Mouse (Mus musculus) kidney, adult 2 months (tissue): ENCODE measurements around the gene Eef1akmt1. TPM values are rescaled to one million over a fixed set of nuclear protein-coding genes. Genes with fewer than 3 reads are reported as not detected.
A peak's percentile ranks its signal among the peaks of the same experiment; 100 is the strongest.

Experiments
- DNase-seq: peaks from one replicate; pipeline ENCODE4 v3.0.0; 2021
- H3K27ac ChIP-seq: fragments of 200-500 bp; 2 replicates; pipeline ENCODE4 v1.5.1; 2012; ENCODE audit warnings: low read depth, low read length, control low read depth, inconsistent platforms; ENCODE audit not compliant: insufficient read depth
- H3K27me3 ChIP-seq: fragments of 200-500 bp; replicated peaks from 2 replicates; pipeline ENCODE4 v1.6.1; 2012; ENCODE audit warnings: mild to moderate bottlenecking, moderate library complexity, low read length, inconsistent platforms; ENCODE audit not compliant: control insufficient read depth, insufficient read depth
- H3K36me3 ChIP-seq: fragments of 200-500 bp; 2 replicates; pipeline ENCODE4 v1.6.1; 2012; ENCODE audit warnings: mild to moderate bottlenecking, moderate library complexity, low read length, inconsistent platforms; ENCODE audit not compliant: control insufficient read depth, insufficient read depth
- H3K4me1 ChIP-seq: fragments of 200-500 bp; 2 replicates; pipeline ENCODE4 v1.6.1; 2011; ENCODE audit warnings: low read length; ENCODE audit not compliant: control insufficient read depth, insufficient read depth
- H3K4me3 ChIP-seq: fragments of 200-500 bp; 2 replicates; pipeline ENCODE4 v1.5.1; 2011; ENCODE audit warnings: mild to moderate bottlenecking, low read depth, low read length, control low read depth; ENCODE audit not compliant: insufficient read depth
- CTCF ChIP-seq: fragments of 200-500 bp; conservative IDR thresholded peaks from 2 replicates; pipeline ENCODE4 v1.5.1; 2011; ENCODE audit warnings: low read depth, mild to moderate bottlenecking, control low read depth, low read length, moderate library complexity, mixed read lengths; ENCODE audit not compliant: insufficient read depth, insufficient read length
- POLR2A ChIP-seq: fragments of 200-500 bp; IDR thresholded peaks from one replicate; pipeline ENCODE4 v1.6.1; 2011; ENCODE audit warnings: low read depth, low read length, control low read depth
- WGBS: fragments of 180-500 bp; shearing (Covaris S2); methylation state at CpG from one replicate; pipeline ENCODE4 v1.1.7; 2018; 5-methylcytosine and 5-hydroxymethylcytosine counted together
- polyA plus RNA-seq: library from polyadenylated mRNA; depleted of rRNA; stranded (reverse); fragments of >200 nt; gene quantifications from 2 replicates; pipeline ENCODE4 v1.2.3, GENCODE M21; 2012

Gene Eef1akmt1
- polyA plus RNA-seq, 1 experiment, result 24.4 TPM

- TF ChIP-seq CTCF (no peak), POLR2A (no peak)
- H3K27me3 ChIP-seq, result no peaks in the 10 kb centered on the region
- DNase-seq, result no peak
- no peaks in the 10 kb centered on the region for H3K36me3 ChIP-seq
- no peak overlapping the region for H3K4me3 ChIP-seq
- H3K27ac ChIP-seq, result no peak overlapping the region
- H3K4me1 ChIP-seq, result no peaks in the 10 kb centered on the region; the same call in 1 of the 2 replicates
- WGBS, result 64% methylated on average over 9 of the region's 9 CpGs
These were observed 34.6 kb downstream of the Eef1akmt1 start for GRCm38 (mm10) chr14:57536820-57537219.

GRCm38 (mm10) chr14:57535646-57536045 lies 35.8 kb downstream of the Eef1akmt1 start:
- Histone ChIP-seq H3K36me3 (no peaks in the 10 kb centered on the region), H3K4me3 (no peak overlapping the region), H3K27me3 (no peaks in the 10 kb centered on the region), H3K4me1 (no peaks in the 10 kb centered on the region; the same call in 1 of the 2 replicates), H3K27ac (peak overlapping the region; percentile 3; the same call in 1 of the 2 replicates)
- TF ChIP-seq CTCF (no peak), POLR2A (no peak)
- whole genome bisulfite sequencing, result 17% methylated on average over 6 of the region's 6 CpGs
- DNase-seq, result peak; percentile 59

- DNase-seq, result peak; percentile 31
- Histone ChIP-seq H3K27ac (no peak overlapping the region; the same call in 1 of the 2 replicates), H3K4me1 (no peaks in the 10 kb centered on the region; the same call in 1 of the 2 replicates), H3K36me3 (no peaks in the 10 kb centered on the region), H3K4me3 (no peak overlapping the region), H3K27me3 (no peaks in the 10 kb centered on the region)
- 42% methylated on average over 8 of the region's 8 CpGs for WGBS
- TF ChIP-seq CTCF (no peak), POLR2A (no peak)
These were observed 36.5 kb downstream of the Eef1akmt1 start for GRCm38 (mm10) chr14:57534961-57535360.

GRCm38 (mm10) chr14:57534346-57534745 lies 37.1 kb downstream of the Eef1akmt1 start:
- Histone ChIP-seq H3K27ac (no peak overlapping the region), H3K36me3 (no peaks in the 10 kb centered on the region), H3K27me3 (no peaks in the 10 kb centered on the region), H3K4me1 (no peaks in the 10 kb centered on the region; the same call in 1 of the 2 replicates), H3K4me3 (no peak overlapping the region)
- 58% methylated on average over 5 of the region's 5 CpGs for WGBS
- DNase-seq, result no peak
- TF ChIP-seq CTCF (no peak), POLR2A (no peak)

- WGBS, result 65% methylated on average over 11 of the region's 11 CpGs
- no peak overlapping the region for H3K4me3 ChIP-seq
- TF ChIP-seq POLR2A, result no peak
- no peak for TF ChIP-seq CTCF
- H3K36me3 ChIP-seq, result no peaks in the 10 kb centered on the region
- H3K27ac ChIP-seq, result no peak overlapping the region
- no peaks in the 10 kb centered on the region for H3K27me3 ChIP-seq
- no peaks in the 10 kb centered on the region; the same call in 1 of the 2 replicates for H3K4me1 ChIP-seq
- no peak for DNase-seq
These were observed 37.6 kb downstream of the Eef1akmt1 start for GRCm38 (mm10) chr14:57533841-57534240.

GRCm38 (mm10) chr14:57533214-57533613 lies 38.2 kb downstream of the Eef1akmt1 start:
- DNase-seq, result peak; percentile 54
- Histone ChIP-seq H3K36me3 (no peaks in the 10 kb centered on the region), H3K4me3 (no peak overlapping the region), H3K4me1 (no peaks in the 10 kb centered on the region; the same call in 1 of the 2 replicates), H3K27me3 (no peaks in the 10 kb centered on the region), H3K27ac (no peak overlapping the region)
- peak; percentile 77 for TF ChIP-seq CTCF
- no peak for TF ChIP-seq POLR2A
- WGBS, result 55% methylated on average over 3 of the region's 3 CpGs

GRCm38 (mm10) chr14:57532577-57532976 lies 38.8 kb downstream of the Eef1akmt1 start:
- H3K4me1 ChIP-seq, result no peaks in the 10 kb centered on the region; the same call in 1 of the 2 replicates
- no peak overlapping the region for H3K27ac ChIP-seq
- 92% methylated on average over 3 of the region's 3 CpGs for WGBS
- no peaks in the 10 kb centered on the region for H3K36me3 ChIP-seq
- H3K27me3 ChIP-seq, result no peaks in the 10 kb centered on the region
- no peak for DNase-seq
- TF ChIP-seq CTCF (no peak), POLR2A (no peak)
- H3K4me3 ChIP-seq, result no peak overlapping the region

GRCm38 (mm10) chr14:57529786-57530515 lies 41.5 kb downstream of the Eef1akmt1 start:
- no peak for DNase-seq
- Histone ChIP-seq H3K27ac (no peak overlapping the region), H3K27me3 (no peaks in the 10 kb centered on the region; the same call in 1 of the 2 replicates), H3K36me3 (no peaks in the 10 kb centered on the region), H3K4me1 (no peaks in the 10 kb centered on the region), H3K4me3 (no peak overlapping the region)
- no peak for TF ChIP-seq CTCF
- TF ChIP-seq POLR2A, result no peak
- WGBS, result 80% methylated on average over 5 of the region's 5 CpGs
